Mouse (Mus musculus): ENCODE results near the gene Ugt1a6b. TPM values are rescaled to one million over a fixed set of nuclear protein-coding genes. Genes with fewer than 3 reads are reported as not detected.

The Ugt1a6b gene
- total RNA-seq (2023), result 0.59 TPM

GRCm38 (mm10) chr1:88103019-88103418 lies at the start of gene Ugt1a6b:
Gene Ugt1a6b (plus strand): TSS chr1:88103252.

DNA sequence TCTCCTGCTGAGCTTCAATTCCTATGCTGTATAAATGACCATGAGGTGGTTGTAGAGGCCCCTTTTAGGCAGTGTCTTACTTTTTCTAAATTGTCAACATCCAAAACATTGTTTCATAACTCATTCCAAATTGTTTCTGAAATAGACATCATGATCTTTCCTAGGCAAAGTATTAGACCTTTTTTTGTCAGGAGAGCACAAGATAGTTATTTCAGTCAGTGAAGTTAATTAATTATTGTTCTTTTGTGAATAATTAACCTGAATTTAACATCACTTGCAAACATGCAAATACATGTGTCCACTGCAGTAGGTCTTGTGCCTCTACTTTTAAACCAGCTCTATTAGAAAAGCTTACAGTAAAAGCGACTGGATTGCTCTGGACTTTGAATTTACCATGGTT lies 48.0 kb upstream of the Ugt1a6b start, which contains the start of gene Ugt1a10:
Gene Ugt1a10 (plus strand): TSS at position 301 of the 400 bp plus-strand sequence.

DNA sequence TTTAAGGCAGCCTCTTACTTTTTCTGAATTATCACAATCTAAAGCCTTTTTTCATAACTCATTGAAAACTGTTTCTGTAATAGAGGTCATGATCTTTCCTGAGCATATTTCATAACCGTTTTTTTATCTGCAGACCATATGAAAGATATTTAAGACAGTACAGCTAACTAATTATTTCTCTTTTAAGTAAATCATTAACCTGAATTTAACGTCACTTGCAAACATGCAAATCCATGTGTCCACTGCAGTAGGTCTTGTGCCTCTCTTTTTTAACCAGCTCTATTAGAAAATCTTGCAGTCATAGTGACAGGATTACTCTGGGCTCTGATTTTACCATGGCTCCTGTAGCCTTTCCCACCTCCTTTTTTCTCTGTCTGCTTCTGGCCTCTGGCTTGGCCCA lies 32.6 kb upstream of the Ugt1a6b start, which contains the start of gene Ugt1a9:
Gene Ugt1a9 (plus strand): TSS at position 306 of the 400 bp plus-strand sequence.

GRCm38 (mm10) chr1:88087513-88087912 lies 15.5 kb upstream of the Ugt1a6b start, which contains the start of gene Ugt1a8:
Gene Ugt1a8 (plus strand): TSS chr1:88087813.

DNA sequence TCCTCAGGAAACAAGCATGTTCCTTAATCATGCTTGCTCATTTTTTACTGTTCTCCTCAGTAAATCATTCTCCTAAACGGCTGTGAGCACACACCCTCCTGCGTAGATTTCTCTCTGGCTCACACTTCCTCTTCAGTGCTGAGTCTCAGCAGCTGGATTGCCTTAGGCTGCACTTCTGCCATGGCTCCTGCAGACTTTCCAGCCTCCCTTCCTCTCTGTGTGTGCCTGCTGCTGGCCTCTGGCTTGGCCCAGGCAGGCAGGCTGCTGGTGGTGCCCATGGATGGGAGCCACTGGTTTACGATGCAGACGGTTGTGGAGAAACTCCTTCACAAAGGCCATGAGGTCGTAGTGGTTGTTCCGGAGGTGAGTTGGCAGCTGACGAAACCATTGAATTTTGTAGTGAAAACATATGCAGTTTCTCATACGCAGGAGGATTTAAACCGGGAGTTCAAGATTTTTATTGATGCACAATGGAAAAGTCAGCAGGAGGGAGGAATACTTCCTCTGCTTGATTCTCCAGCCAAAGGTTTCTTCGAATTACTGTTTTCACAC lies 8.0 kb upstream of the Ugt1a6b start, which contains the start of gene Ugt1a7c:
Gene Ugt1a7c (plus strand): TSS at position 122 of the 552 bp plus-strand sequence.

GRCm38 (mm10) chr1:88134457-88135011 lies 31.5 kb downstream of the Ugt1a6b start, which contains the start of gene Ugt1a6a:
Gene Ugt1a6a (plus strand): TSS chr1:88134809.

DNA sequence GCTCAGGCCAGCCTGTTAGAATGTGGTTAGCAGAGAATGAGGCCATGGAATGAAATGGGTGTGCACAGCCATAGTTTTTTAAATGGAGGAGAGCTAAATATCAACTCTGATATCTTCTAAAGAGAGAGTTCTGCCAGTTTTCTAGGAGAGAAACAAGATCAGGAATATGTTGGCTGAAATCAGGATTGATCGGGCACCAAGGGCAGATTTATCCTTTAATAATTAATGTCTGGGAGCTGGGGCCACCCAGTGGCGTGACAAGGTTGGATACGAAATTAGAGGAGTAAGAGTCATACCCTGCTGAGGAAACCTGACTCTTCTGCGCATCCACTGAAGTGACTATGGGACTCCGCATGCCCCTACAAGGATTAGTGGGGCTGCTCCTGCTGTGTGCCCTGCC lies 62.7 kb downstream of the Ugt1a6b start, which contains the start of gene Ugt1a5:
Gene Ugt1a5 (plus strand): TSS at position 302 of the 400 bp plus-strand sequence.

GRCm38 (mm10) chr1:88200456-88200855 lies 97.4 kb downstream of the Ugt1a6b start, which contains the start of gene Ugt1a2:
Gene Ugt1a2 (plus strand): TSS chr1:88200601.

GRCm38 (mm10) chr1:88205294-88205922 lies 102.4 kb downstream of the Ugt1a6b start, which contains the start of gene Dnajb3:
Gene Dnajb3 (minus strand): TSS chr1:88205782.

DNA sequence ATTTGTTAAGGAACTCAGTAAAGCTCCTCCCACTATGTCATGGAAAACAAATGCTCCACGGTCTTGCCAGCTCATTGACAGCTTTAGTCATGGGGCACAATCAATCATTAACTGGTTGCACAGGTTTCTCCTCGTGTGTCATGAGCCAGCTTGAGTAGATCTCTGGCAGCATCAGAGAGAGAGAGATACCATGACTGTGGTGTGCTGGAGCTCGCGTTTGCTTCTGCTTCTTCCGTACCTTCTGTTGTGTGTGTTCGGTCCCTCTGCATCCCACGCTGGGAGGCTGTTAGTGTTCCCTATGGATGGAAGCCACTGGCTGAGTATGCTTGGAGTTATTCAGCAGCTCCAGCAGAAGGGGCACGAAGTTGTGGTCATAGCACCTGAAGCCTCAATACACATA lies 108.8 kb downstream of the Ugt1a6b start, which contains the start of gene Ugt1a1:
Gene Ugt1a1 (plus strand): TSS at position 148 of the 400 bp plus-strand sequence.

GRCm38 (mm10) chr1:88226670-88227379 lies 123.8 kb downstream of the Ugt1a6b start, which contains the start of gene Mroh2a:
Gene Mroh2a (plus strand): TSS chr1:88226986.

Other genes starting within 250 kb of the Ugt1a6b start
- gene Dgkd, start 250.0 kb upstream of the Ugt1a6b start, total RNA-seq (2023), result 259 TPM
- gene Usp40, start 94.7 kb upstream of the Ugt1a6b start, total RNA-seq (2023), result 28.5 TPM
- gene Ugt1a10, start 47.9 kb upstream of the Ugt1a6b start, total RNA-seq (2023), result not detected
- not detected for gene Ugt1a9, start 32.5 kb upstream of the Ugt1a6b start, total RNA-seq (2023)
- gene Ugt1a8, start 15.4 kb upstream of the Ugt1a6b start, total RNA-seq (2023), result not detected
- gene Ugt1a7c, start 8.2 kb upstream of the Ugt1a6b start, total RNA-seq (2023), result 0.30 TPM
- gene Ugt1a6a, start 31.6 kb downstream of the Ugt1a6b start, total RNA-seq (2023), result 0.86 TPM
- not detected for gene Ugt1a5, start 62.8 kb downstream of the Ugt1a6b start, total RNA-seq (2023)
- not detected for gene Ugt1a2, start 97.3 kb downstream of the Ugt1a6b start, total RNA-seq (2023)
- 1.2 TPM for gene Dnajb3, start 102.5 kb downstream of the Ugt1a6b start, total RNA-seq (2023)
- gene Ugt1a1, start 108.7 kb downstream of the Ugt1a6b start, total RNA-seq (2023), result not detected
- 0.18 TPM for gene Mroh2a, start 123.7 kb downstream of the Ugt1a6b start, total RNA-seq (2023)
- 164 TPM for gene Hjurp, start 174.4 kb downstream of the Ugt1a6b start, total RNA-seq (2023)
- not detected for gene Trpm8, start 174.4 kb downstream of the Ugt1a6b start, total RNA-seq (2023)